Mouse (Mus musculus) intestine, embryonic 15.5 days (tissue): ENCODE measurements around the gene Fhl3. TPM values are rescaled to one million over a fixed set of nuclear protein-coding genes. Genes with fewer than 3 reads are reported as not detected.
A peak's percentile ranks its signal among the peaks of the same experiment; 100 is the strongest.

Experiments
- ATAC-seq: fragments of 200-750 bp; cut with Nextera tagmentation; 2 replicates; pipeline ENCODE4 v1.8.0; 2017; ENCODE audit warnings: moderate TSS enrichment, moderate library complexity
- H3K27ac ChIP-seq: fragments of 300-500 bp; sonication (generic); 2 replicates; pipeline ENCODE4 v1.5.1; 2015; ENCODE audit warnings: mild to moderate bottlenecking, inconsistent platforms
- H3K27me3 ChIP-seq: fragments of 300-500 bp; sonication (generic); replicated peaks from 2 replicates; pipeline ENCODE4 v1.6.1; 2015; ENCODE audit warnings: inconsistent platforms
- H3K36me3 ChIP-seq: fragments of 300-500 bp; sonication (generic); 2 replicates; pipeline ENCODE4 v1.6.1; 2015; ENCODE audit warnings: inconsistent platforms
- H3K4me1 ChIP-seq: fragments of 300-500 bp; sonication (generic); replicated peaks from 2 replicates; pipeline ENCODE4 v1.6.1; 2015; ENCODE audit warnings: inconsistent platforms
- H3K4me2 ChIP-seq: fragments of 300-500 bp; sonication (generic); replicated peaks from 2 replicates; pipeline ENCODE4 v1.6.1; 2015; ENCODE audit warnings: mild to moderate bottlenecking, inconsistent platforms
- H3K4me3 ChIP-seq: fragments of 300-500 bp; sonication (generic); replicated peaks from 2 replicates; pipeline ENCODE4 v1.5.1; 2015; ENCODE audit warnings: inconsistent platforms
- H3K9ac ChIP-seq: fragments of 300-500 bp; sonication (generic); 2 replicates; pipeline ENCODE4 v1.6.1; 2015; ENCODE audit warnings: inconsistent platforms
- H3K9me3 ChIP-seq: fragments of 300-500 bp; sonication (generic); 2 replicates; pipeline ENCODE4 v1.6.1; 2016; ENCODE audit warnings: inconsistent platforms
- WGBS: fragments of 180-500 bp; shearing (Covaris S2); methylation state at CpG from one replicate; pipeline ENCODE4 v1.1.7; 2015; 5-methylcytosine and 5-hydroxymethylcytosine counted together
- polyA plus RNA-seq: library from polyadenylated mRNA; unstranded; fragments of >200 nt; fragmentation: Nextera tagmentation; extraction: Ambion mirVana; gene quantifications from 2 replicates; pipeline ENCODE4 v1.2.1, GENCODE M21; 2015

The Fhl3 gene
- polyA plus RNA-seq, 1 experiment from 2014 or later = 11.8 TPM

DNA sequence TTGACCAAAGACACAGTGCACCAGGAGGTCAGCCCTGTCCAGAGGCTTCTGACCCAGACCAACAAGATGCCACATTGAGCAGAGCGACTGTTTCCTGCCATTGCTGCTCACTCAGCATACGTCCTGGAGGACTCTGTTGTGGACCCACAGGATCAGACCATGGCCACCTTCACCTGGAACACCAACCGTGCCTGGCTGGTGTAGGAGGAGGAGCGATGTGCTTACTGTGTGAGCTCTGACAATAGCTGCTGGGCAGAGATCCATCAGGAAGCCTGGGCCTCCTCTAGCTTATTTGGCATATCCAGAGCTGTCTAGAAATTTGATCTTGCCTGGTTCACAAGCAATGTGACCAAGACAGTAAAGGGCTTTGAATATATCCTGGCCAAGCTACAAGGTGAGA is 18.6 kb downstream of the Fhl3 start:
- whole genome bisulfite sequencing = 91% methylated on average over 4 of the region's 4 CpGs
- H3K4me1 ChIP-seq = peaks cover 14% of the 10 kb centered on the region
- H3K27me3 ChIP-seq = no peaks in the 10 kb centered on the region
- H3K27ac ChIP-seq = no peak overlapping the region
- H3K9ac ChIP-seq = no peak overlapping the region
- no peak for ATAC-seq
- no peak overlapping the region for H3K4me3 ChIP-seq
- no peak overlapping the region for H3K4me2 ChIP-seq
- H3K36me3 ChIP-seq = peaks cover 57% of the 10 kb centered on the region
- H3K9me3 ChIP-seq = no peaks in the 10 kb centered on the region

GRCm38 (mm10) chr4:124726121-124726520 is 25.6 kb downstream of the Fhl3 start:
- no peak overlapping the region for H3K4me3 ChIP-seq
- WGBS = 91% methylated on average over 6 of the region's 6 CpGs
- H3K4me1 ChIP-seq = no peaks in the 10 kb centered on the region
- no peak overlapping the region for H3K4me2 ChIP-seq
- H3K9ac ChIP-seq = no peak overlapping the region
- H3K27ac ChIP-seq = no peak overlapping the region
- H3K27me3 ChIP-seq = no peaks in the 10 kb centered on the region
- no peak for ATAC-seq
- H3K9me3 ChIP-seq = no peaks in the 10 kb centered on the region
- H3K36me3 ChIP-seq = peaks cover 74% of the 10 kb centered on the region

DNA sequence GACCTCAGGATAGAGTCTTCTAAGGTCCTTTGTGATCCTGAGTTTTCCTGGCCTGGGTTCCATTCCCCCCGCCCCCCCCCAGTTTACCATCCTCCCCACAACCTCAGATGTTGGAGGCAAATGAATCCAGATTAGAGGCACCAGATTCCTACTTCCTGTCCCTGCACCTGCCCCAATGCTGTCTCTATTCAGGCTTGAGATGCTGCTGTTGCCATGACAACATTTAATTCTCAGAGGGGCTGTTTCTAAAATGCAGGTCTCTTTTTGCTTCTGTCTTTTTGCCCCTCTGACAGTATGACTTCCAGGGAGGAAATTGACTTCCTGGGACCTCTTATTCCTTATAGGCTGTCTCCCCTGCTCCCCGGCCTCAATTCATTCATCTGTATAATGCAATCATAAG is 36.5 kb downstream of the Fhl3 start:
- no peaks in the 10 kb centered on the region for H3K4me1 ChIP-seq
- no peaks in the 10 kb centered on the region for H3K9me3 ChIP-seq
- H3K4me3 ChIP-seq = no peak overlapping the region
- no peak for ATAC-seq
- no peak overlapping the region for H3K9ac ChIP-seq
- H3K36me3 ChIP-seq = peaks cover 7% of the 10 kb centered on the region
- WGBS = 64% methylated on average over 2 of the region's 2 CpGs
- no peak overlapping the region for H3K27ac ChIP-seq
- no peaks in the 10 kb centered on the region for H3K27me3 ChIP-seq
- no peak overlapping the region for H3K4me2 ChIP-seq

- Histone ChIP-seq H3K4me3 (no peak overlapping the region), H3K4me1 (peaks cover 3% of the 10 kb centered on the region), H3K9me3 (no peaks in the 10 kb centered on the region), H3K9ac (no peak overlapping the region), H3K27me3 (no peaks in the 10 kb centered on the region), H3K27ac (no peak overlapping the region), H3K36me3 (peaks cover 7% of the 10 kb centered on the region; the same call in 1 of the 2 replicates), H3K4me2 (no peak overlapping the region)
- WGBS = 75% methylated on average over 5 of the region's 5 CpGs
- ATAC-seq = no peak
Observed at GRCm38 (mm10) chr4:124737486-124737885, 37.0 kb downstream of the Fhl3 start.

GRCm38 (mm10) chr4:124738013-124738412 is 37.5 kb downstream of the Fhl3 start:
- no peak overlapping the region for H3K4me2 ChIP-seq
- no peak overlapping the region for H3K4me3 ChIP-seq
- peaks cover 6% of the 10 kb centered on the region for H3K4me1 ChIP-seq
- H3K36me3 ChIP-seq = peaks cover 3% of the 10 kb centered on the region; the same call in 1 of the 2 replicates
- no peaks in the 10 kb centered on the region for H3K27me3 ChIP-seq
- ATAC-seq = no peak
- no peak overlapping the region for H3K9ac ChIP-seq
- H3K27ac ChIP-seq = no peak overlapping the region
- WGBS = 53% methylated on average over 4 of the region's 4 CpGs
- H3K9me3 ChIP-seq = no peaks in the 10 kb centered on the region

DNA sequence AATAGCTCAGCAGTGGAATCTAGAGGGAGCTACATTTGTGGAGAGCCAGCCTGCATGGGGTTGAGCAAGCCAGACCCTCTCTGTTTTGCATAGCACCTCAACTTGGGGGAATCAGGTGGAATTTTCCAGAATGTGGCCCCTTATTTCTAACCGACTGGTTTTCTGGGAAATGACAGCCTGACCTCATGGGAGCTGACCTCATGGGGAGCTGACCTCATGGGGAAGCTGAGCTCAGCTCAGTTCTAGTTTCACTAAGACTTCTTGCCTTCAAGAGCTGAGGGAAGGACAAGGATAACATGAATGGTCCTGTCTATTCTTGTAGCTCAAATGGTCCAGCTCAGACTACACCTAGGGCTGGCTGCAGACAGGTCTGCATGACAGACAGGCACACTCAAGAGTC is 38.3 kb downstream of the Fhl3 start:
- H3K4me3 ChIP-seq = no peak overlapping the region
- no peak overlapping the region for H3K4me2 ChIP-seq
- H3K4me1 ChIP-seq = peaks cover 6% of the 10 kb centered on the region
- H3K27ac ChIP-seq = no peak overlapping the region
- no peak for ATAC-seq
- H3K9ac ChIP-seq = no peak overlapping the region
- no peaks in the 10 kb centered on the region for H3K27me3 ChIP-seq
- H3K36me3 ChIP-seq = no peaks in the 10 kb centered on the region
- WGBS = 48% methylated on average over 1 of the region's 1 CpGs
- H3K9me3 ChIP-seq = no peaks in the 10 kb centered on the region

DNA sequence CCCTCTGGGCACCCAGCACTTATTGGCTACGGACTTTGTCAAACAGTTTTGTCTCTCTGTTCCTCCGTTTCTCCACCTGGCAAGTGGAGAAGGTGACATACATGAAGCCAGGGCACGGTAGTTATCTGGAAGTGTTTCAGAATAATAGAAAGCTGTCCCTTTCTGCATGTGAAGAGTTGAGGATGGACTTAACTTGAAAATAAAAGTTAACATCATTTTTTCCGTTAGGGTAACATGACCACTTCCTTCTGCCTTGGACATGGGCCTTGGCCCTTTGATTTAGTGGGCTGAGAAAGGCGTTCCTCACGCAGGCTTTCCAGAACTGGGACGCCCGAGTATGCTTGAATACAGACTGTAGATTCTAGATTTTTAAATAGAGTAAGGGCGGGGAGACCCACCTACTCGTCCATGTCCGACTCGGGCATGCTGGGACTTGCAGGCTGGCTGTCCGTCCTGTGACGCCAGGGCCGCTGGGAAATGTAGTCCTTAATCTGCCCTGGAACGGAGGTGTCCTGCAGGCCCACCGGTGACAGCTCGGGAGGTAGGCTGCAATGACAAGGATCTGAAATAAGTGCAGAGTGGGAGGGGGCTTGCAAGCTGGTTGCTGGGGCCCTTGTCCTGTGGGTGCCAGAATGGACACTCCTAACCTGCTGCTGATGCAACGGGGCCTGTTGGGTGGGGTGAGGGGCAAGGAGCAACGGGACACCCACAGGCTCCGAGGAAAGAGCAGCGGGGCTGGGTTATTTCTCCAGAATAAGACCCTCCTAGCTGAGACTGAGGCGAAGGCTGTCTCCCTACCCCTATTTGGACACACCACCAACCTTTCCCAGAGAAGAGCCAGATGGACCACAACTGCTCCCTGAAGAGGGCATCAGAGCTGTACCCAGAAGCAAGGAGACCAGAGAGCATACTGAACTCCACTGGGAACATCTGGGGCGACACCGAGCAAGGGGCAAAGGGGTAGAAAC is 41.2 kb downstream of the Fhl3 start, which contains the start of gene Inpp5b:
Inpp5b (plus strand) TSS at position 475 of the 968 bp plus-strand sequence.
- WGBS = 16% methylated on average over 25 of the region's 25 CpGs
- H3K9me3 ChIP-seq = no peaks in the 10 kb centered on the region
- peaks cover 6% of the 10 kb centered on the region for H3K4me1 ChIP-seq
- H3K4me2 ChIP-seq = peak within 1 kb of the TSS; percentile 70
- H3K27me3 ChIP-seq = no peaks in the 10 kb centered on the region
- H3K36me3 ChIP-seq = peaks cover 3% of the 10 kb centered on the region
- peak; percentile 93 for ATAC-seq
- H3K9ac ChIP-seq = peak within 1 kb of the TSS; percentile 49
- H3K4me3 ChIP-seq = peak within 1 kb of the TSS; percentile 51
- H3K27ac ChIP-seq = no peak within 1 kb of the TSS

- Histone ChIP-seq H3K36me3 (peaks cover 3% of the 10 kb centered on the region), H3K4me1 (peaks cover 6% of the 10 kb centered on the region), H3K9ac (no peak overlapping the region)
Observed at GRCm38 (mm10) chr4:124742839-124743238, 42.3 kb downstream of the Fhl3 start.

GRCm38 (mm10) chr4:124746577-124746976 is 46.1 kb downstream of the Fhl3 start:
- 75% methylated on average over 7 of the region's 7 CpGs for WGBS
- Histone ChIP-seq H3K4me1 (peaks cover 6% of the 10 kb centered on the region), H3K4me3 (no peak overlapping the region), H3K27ac (no peak overlapping the region), H3K9me3 (no peaks in the 10 kb centered on the region), H3K27me3 (no peaks in the 10 kb centered on the region), H3K36me3 (peaks cover 3% of the 10 kb centered on the region), H3K4me2 (no peak overlapping the region), H3K9ac (no peak overlapping the region)
- no peak for ATAC-seq

More at GRCm38 (mm10) chr4:124742839-124743238, 42.3 kb downstream of the Fhl3 start:
- H3K9me3 ChIP-seq = no peaks in the 10 kb centered on the region
- WGBS = 84% methylated on average over 11 of the region's 11 CpGs
- no peak overlapping the region for H3K4me3 ChIP-seq
- no peak overlapping the region for H3K27ac ChIP-seq
- H3K27me3 ChIP-seq = no peaks in the 10 kb centered on the region
- 0 out of 2 replicates have a peak overlapping the region, but pooled peaks have one; percentile 70 for H3K4me2 ChIP-seq
- no peak for ATAC-seq

DNA sequence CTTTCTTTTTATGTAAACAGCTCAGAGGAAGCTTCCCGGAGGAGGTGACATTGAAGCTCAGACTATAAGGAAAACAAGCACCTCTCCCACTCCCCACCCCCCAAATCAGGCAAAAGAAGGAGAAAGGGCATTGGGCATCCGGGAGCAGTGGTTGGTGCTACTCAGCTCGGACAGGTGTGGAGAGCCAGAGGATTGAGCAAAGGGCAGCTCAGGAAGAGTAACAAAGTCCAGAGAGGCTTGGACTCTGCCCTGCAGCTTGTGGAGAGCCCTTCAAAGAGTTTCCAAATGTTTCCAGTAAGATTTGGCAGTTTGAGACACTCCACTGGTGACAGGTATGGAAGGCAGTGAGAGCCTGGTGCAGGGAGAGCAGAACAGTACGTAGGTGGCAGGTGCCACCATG is 47.4 kb downstream of the Fhl3 start:
- Histone ChIP-seq H3K27ac (0 out of 2 replicates have a peak overlapping the region, but pooled peaks have one; percentile 37), H3K36me3 (peaks cover 3% of the 10 kb centered on the region), H3K4me1 (peaks cover 10% of the 10 kb centered on the region), H3K4me2 (no peak overlapping the region), H3K9ac (no peak overlapping the region), H3K27me3 (no peaks in the 10 kb centered on the region), H3K9me3 (no peaks in the 10 kb centered on the region), H3K4me3 (no peak overlapping the region)
- ATAC-seq = peak; percentile 31; the same call in 1 of the 2 replicates
- WGBS = 45% methylated on average over 4 of the region's 4 CpGs

GRCm38 (mm10) chr4:124751300-124752250 is 51.1 kb downstream of the Fhl3 start:
- H3K4me1 ChIP-seq = peaks cover 26% of the 10 kb centered on the region
- ATAC-seq = peak; percentile 99
- peak overlapping the region; percentile 93 for H3K4me2 ChIP-seq
- no peaks in the 10 kb centered on the region for H3K27me3 ChIP-seq
- peak overlapping the region; percentile 36; the same call in 1 of the 2 replicates for H3K27ac ChIP-seq
- WGBS = under 1% methylated on average over 74 of the region's 75 CpGs
- peak overlapping the region; percentile 83 for H3K4me3 ChIP-seq
- no peaks in the 10 kb centered on the region for H3K36me3 ChIP-seq
- H3K9ac ChIP-seq = peak overlapping the region; percentile 81
- H3K9me3 ChIP-seq = no peaks in the 10 kb centered on the region
